Mouse (Mus musculus) WW6 (cell line): ENCODE measurements around the gene Npas2.

Experiments
- DNase-seq: peaks from one replicate; pipeline ENCODE4 v3.0.0-alpha.2; 2013; ENCODE audit warnings: low read depth, low spot score

Npas2 gene

DNA sequence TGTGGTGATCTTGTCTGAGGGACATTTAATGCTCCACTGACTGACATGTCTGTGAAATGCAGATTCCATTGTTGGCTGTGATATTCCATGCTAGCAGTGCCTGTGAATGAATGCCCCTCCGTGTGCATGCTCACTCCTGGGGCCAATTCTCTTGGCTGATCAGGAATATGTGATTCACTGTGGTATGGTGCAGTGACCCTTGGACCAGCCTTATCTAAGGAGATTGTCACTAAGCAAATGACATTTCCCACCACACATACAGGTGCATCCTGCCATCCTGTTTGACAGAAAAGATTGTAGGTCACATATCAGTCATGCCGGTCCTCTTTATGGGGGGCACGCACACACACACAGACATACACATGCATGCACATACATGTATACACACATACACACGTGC lies 138.9 kb downstream of the Npas2 start:
- no peak for DNase-seq

- no peak for DNase-seq
Observed at GRCm38 (mm10) chr1:39335561-39336196, 142.1 kb downstream of the Npas2 start.

- DNase-seq = no peak
Observed at GRCm38 (mm10) chr1:39336788-39337187, 143.3 kb downstream of the Npas2 start.

DNA sequence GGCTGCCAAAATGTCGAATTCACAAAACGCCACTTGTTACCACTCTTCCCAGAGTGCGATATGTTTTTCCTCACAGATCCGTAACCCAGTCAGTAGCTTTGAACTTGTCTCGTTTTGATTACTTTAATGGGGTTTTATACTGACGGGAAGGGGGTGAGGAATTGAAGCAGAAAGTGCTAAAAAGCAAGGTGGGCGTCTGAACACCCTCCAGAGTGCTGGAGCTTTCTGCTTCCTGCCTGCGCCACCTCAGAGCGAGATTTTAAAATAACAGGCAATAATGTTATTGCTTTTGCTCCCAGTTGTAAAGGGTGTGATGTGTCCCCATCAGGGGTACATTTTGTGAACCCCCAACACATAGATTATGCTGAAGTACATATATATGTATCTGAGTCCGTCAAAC lies 145.3 kb downstream of the Npas2 start:
- DNase-seq = no peak

GRCm38 (mm10) chr1:39339455-39339854 lies 145.9 kb downstream of the Npas2 start:
- DNase-seq = no peak

GRCm38 (mm10) chr1:39340156-39340555 lies 146.6 kb downstream of the Npas2 start:
- DNase-seq = no peak

GRCm38 (mm10) chr1:39340647-39341046 lies 147.1 kb downstream of the Npas2 start:
- DNase-seq = no peak

DNA sequence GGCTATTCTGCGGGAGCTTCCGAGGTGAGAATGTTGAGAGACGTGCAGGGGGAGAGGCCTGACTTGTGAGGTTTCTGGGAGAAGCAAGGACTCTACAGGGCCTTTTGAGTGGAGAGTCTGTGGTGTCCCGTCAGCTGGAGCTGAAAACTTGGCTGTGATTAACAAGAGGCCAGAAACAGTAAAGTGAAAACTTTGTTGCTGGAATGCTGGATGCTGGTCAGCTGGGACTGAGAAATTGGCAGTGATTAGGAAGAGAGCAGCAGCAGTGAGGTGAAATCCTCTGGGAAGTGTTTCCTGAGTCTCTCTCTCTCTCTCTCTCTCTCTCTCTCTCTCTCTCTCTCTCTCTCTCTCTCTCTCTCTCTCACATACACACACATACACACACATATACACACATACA lies 148.3 kb downstream of the Npas2 start:
- no peak for DNase-seq

- DNase-seq = no peak
Observed at GRCm38 (mm10) chr1:39343242-39343641, 149.7 kb downstream of the Npas2 start.

DNA sequence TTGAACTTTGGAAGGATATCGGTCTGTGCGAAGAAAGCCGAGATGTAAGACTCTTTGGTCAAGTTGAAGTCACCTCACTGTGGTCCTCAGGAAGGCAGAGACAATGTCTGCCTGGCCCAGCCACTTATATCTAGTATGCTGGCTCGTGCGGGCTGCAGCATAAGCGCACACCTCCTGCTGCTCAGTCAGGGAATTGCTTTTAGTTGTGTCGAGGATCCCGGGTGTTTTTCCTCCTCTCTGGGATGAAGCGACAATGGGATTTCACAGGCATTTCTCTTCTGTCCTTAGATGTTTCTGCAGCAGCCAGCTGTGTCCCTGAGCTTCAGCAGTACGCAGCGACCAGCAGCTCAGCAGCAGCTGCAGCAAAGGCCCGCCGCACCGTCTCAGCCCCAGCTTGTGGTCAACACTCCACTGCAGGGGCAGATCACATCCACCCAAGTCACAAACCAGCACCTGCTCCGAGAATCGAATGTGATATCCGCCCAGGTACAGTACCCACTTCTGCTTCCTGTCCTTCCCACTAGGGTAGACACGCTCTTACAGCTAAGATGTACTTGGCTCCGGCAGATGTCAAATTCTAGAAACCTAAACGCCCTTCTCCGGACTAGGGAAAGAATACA lies 151.6 kb downstream of the Npas2 start:
- DNase-seq = no peak

GRCm38 (mm10) chr1:39349001-39349400 lies 155.5 kb downstream of the Npas2 start:
- no peak for DNase-seq

- DNase-seq = no peak
Observed at GRCm38 (mm10) chr1:39349427-39349826, 155.9 kb downstream of the Npas2 start.

GRCm38 (mm10) chr1:39361754-39362514 lies 168.4 kb downstream of the Npas2 start:
- no peak for DNase-seq

- no peak for DNase-seq
Observed at GRCm38 (mm10) chr1:39362515-39362893, 169.0 kb downstream of the Npas2 start.

DNA sequence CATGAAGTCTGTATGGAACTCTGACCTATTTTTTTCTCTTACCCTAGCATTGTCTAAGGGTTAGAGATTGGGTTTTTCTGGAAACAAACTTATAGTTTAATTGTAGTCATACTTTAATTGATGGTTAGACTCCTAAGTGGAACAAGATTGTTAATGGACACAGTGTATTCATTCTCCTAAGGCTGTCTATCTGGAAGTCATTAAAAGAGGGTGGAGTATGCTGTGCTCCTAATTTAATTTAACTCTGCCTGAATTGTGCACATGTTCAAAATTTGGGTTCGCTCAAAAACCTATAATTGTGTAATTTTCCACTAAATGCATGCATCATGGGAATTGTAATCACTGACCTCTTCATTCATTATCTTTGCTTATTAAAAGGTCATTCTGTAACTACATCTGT lies 172.0 kb downstream of the Npas2 start:
- DNase-seq = no peak

- no peak for DNase-seq
Observed at GRCm38 (mm10) chr1:39367045-39367444, 173.5 kb downstream of the Npas2 start.

- peak; percentile 91 for DNase-seq
Observed at GRCm38 (mm10) chr1:39367601-39368266, 174.2 kb downstream of the Npas2 start, which contains the start of gene Rpl31. Gene Rpl31 (plus strand): TSS chr1:39367842.

- DNase-seq = no peak
Observed at GRCm38 (mm10) chr1:39368267-39368841, 174.8 kb downstream of the Npas2 start.

DNA sequence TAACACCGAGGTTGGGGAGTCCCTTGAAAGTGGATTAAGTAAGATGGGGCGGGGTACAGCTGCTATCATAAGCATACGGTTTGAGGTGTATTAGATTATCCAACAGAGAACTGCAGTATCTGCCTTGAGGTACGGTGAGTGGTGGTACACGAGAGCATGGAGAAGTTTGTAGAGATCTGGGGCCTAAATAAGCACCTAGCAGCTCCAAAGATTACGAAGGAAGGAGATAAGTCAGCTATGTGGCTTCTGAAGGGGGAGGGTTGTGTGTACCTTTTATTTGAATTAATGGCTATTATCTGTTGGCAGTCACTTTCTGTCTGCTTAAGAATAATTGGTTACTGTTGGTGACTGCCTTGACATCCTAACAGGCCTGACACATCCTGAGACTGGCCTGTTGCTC lies 176.9 kb downstream of the Npas2 start:
- DNase-seq = no peak

GRCm38 (mm10) chr1:39372220-39372843 lies 178.8 kb downstream of the Npas2 start:
- DNase-seq = no peak

DNA sequence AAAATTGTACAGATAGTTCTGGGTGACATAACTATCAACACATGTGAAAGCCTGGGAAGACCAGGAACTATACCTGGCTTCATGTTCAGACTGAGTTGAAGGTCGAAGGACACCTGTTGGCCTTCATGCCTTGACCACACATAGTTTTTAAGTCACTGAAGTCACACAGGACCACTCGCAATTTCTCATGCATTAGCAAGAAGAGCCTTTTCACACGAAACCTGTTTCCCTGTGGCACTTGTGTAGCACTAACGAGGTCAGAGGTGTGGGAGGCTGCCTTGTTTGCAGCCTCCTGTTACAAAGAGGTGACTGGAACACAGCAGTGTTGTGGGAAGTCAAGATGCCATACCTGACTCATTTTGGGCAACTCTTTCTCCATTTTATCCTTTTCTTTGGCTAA lies 179.8 kb downstream of the Npas2 start:
- no peak for DNase-seq
